25 mouse cellular contexts compared by ENCODE assay signal in genomic region chr13:58996447-58996846, GRCm38 (mm10).
A peak's percentile ranks its signal among the peaks of the same experiment; 100 is the strongest.
DNase-seq lines count a peak whose midpoint lies in the region; ATAC-seq and TF ChIP-seq lines count a peak whose summit lies in the region.
"Had no signal": no experiment of that assay in that cellular context is flagged by ENCODE, and none has a peak within 500 bp of the region (broad histone marks: within the 10 kb centered on the region; RNA-seq: fewer than 3 reads in every experiment).

No protein-coding gene starts in this region.

- peaks cover 11% of the 10 kb centered on the region; the same call in 1 of the 2 replicates for H3K4me1 ChIP-seq in liver, adult 2 months (ENCODE audit: control insufficient read depth, insufficient read depth, low read length)
- peaks cover 12% of the 10 kb centered on the region for H3K4me1 ChIP-seq in midbrain, embryonic 10.5 days
- peaks cover 6% of the 10 kb centered on the region; the same call in 1 of the 2 replicates for H3K4me1 ChIP-seq in midbrain, embryonic 15.5 days
- H3K4me1 ChIP-seq: limb, embryonic 12.5 days had no signal

- TF ChIP-seq CTCF in liver, adult 2 months (IDR thresholded peaks at IDR 0.05; ENCODE audit: low read depth, low read length): no peak

- no peaks in the 10 kb centered on the region for H3K9me3 ChIP-seq in midbrain, embryonic 10.5 days (replicated peaks)
- H3K9me3 ChIP-seq in midbrain, embryonic 15.5 days: no peaks in the 10 kb centered on the region
- H3K9me3 ChIP-seq: embryonic facial prominence, embryonic 10.5 days; embryonic facial prominence, embryonic 15.5 days; heart, embryonic 12.5 days; hindbrain, embryonic 15.5 days; limb, embryonic 12.5 days had no signal

- H3K4me3 ChIP-seq in liver, adult 2 months (ENCODE audit: insufficient read depth, low read depth, low read length): no peak overlapping the region
- H3K4me3 ChIP-seq in midbrain, embryonic 10.5 days: no peak overlapping the region
- H3K4me3 ChIP-seq in midbrain, embryonic 15.5 days: no peak overlapping the region
- H3K4me3 ChIP-seq: embryonic facial prominence, embryonic 10.5 days; embryonic facial prominence, embryonic 15.5 days; heart, embryonic 12.5 days; hindbrain, embryonic 15.5 days; limb, embryonic 12.5 days had no signal

- H3K27ac ChIP-seq in liver, adult 2 months (replicated peaks; ENCODE audit: insufficient read depth, low read depth, low read length): 0 out of 2 replicates have a peak overlapping the region, but pooled peaks have one; percentile 8
- 0 out of 2 replicates have a peak overlapping the region, but pooled peaks have one; percentile 13 for H3K27ac ChIP-seq in midbrain, embryonic 10.5 days (replicated peaks)
- no peak overlapping the region for H3K27ac ChIP-seq in midbrain, embryonic 15.5 days
- H3K27ac ChIP-seq: embryonic facial prominence, embryonic 10.5 days; embryonic facial prominence, embryonic 15.5 days; hindbrain, embryonic 15.5 days; limb, embryonic 12.5 days; liver, embryonic 14.5 days had no signal

- no peak for TF ChIP-seq POLR2A in liver, adult 2 months (IDR thresholded peaks at IDR 0.05; ENCODE audit: extremely low read depth, insufficient read depth, low read length)

- no peak overlapping the region for H3K4me2 ChIP-seq in midbrain, embryonic 15.5 days
- H3K4me2 ChIP-seq: embryonic facial prominence, embryonic 15.5 days; heart, embryonic 12.5 days; hindbrain, embryonic 15.5 days; limb, embryonic 12.5 days had no signal

- no peak overlapping the region for H3K9ac ChIP-seq in liver, adult 2 months (ENCODE audit: low read depth, low read length)
- no peak overlapping the region for H3K9ac ChIP-seq in midbrain, embryonic 15.5 days
- H3K9ac ChIP-seq: embryonic facial prominence, embryonic 15.5 days; heart, embryonic 12.5 days; hindbrain, embryonic 15.5 days; limb, embryonic 12.5 days; liver, embryonic 14.5 days had no signal

- no peaks in the 10 kb centered on the region for H3K27me3 ChIP-seq in liver, adult 2 months (ENCODE audit: control insufficient read depth, insufficient read depth, low read length)
- H3K27me3 ChIP-seq in midbrain, embryonic 10.5 days (ENCODE audit: low read depth, poor library complexity, severe bottlenecking): no peaks in the 10 kb centered on the region
- H3K27me3 ChIP-seq in midbrain, embryonic 15.5 days (replicated peaks): no peaks in the 10 kb centered on the region
- H3K27me3 ChIP-seq: embryonic facial prominence, embryonic 15.5 days; heart, embryonic 12.5 days; hindbrain, embryonic 15.5 days; limb, embryonic 12.5 days; Patski had no signal

- peak; percentile 23 for DNase-seq in liver, adult 2 months (ENCODE audit: extremely low read depth, low read depth, low spot score)
- no peak for DNase-seq in liver
- DNase-seq in midbrain, embryonic 10.5 days (ENCODE audit: low spot score): no peak
- no peak for DNase-seq in urinary bladder, postnatal 36 days (ENCODE audit: low spot score in 2 of 2)
- DNase-seq: adrenal gland, postnatal 10 days; cerebellum, adult 18-20 months; cerebellum, postnatal 14 days; gastrocnemius, postnatal 25 days; heart, adult 18-20 months; kidney, adult 11 months; kidney, postnatal 14 days; lung, postnatal 14 days; thymus, postnatal 4 days had no signal

- H3K36me3 ChIP-seq in liver, adult 2 months (ENCODE audit: control insufficient read depth, insufficient read depth, low read length): no peaks in the 10 kb centered on the region
- H3K36me3 ChIP-seq in midbrain, embryonic 10.5 days: no peaks in the 10 kb centered on the region
- H3K36me3 ChIP-seq in midbrain, embryonic 15.5 days (replicated peaks): no peaks in the 10 kb centered on the region
- H3K36me3 ChIP-seq: embryonic facial prominence, embryonic 10.5 days; embryonic facial prominence, embryonic 15.5 days; heart, embryonic 12.5 days; hindbrain, embryonic 15.5 days; limb, embryonic 12.5 days had no signal

- no peak for ATAC-seq in midbrain, embryonic 15.5 days (replicated peaks)
- peak; percentile 13; the same call in 1 of the 2 replicates for ATAC-seq in granulocyte monocyte progenitor cell, adult 5-6 weeks (replicated peaks; ENCODE audit: poor library complexity, severe bottlenecking)
- peak; percentile 23; the same call in 1 of the 2 replicates for ATAC-seq in megakaryocyte progenitor cell, adult 5-6 weeks (replicated peaks; ENCODE audit: poor library complexity)
- ATAC-seq: forebrain, embryonic 14.5 days; inflammation-experienced regulatory T-cells, adult 6 months; Patski had no signal

- 68% methylated on average over 5 of the region's 5 CpGs for WGBS in liver, adult 2 months
- WGBS in midbrain, embryonic 10.5 days: 86% methylated on average over 5 of the region's 5 CpGs
- WGBS in midbrain, embryonic 15.5 days: 72% methylated on average over 5 of the region's 5 CpGs

- H3K79me2 ChIP-seq in liver, adult 2 months (ENCODE audit: control insufficient read depth, insufficient read depth, low read length): no peaks in the 10 kb centered on the region
